Comparison of ENCODE assay signal across 9 mouse cellular contexts in genomic region chr14:80247575-80247974, GRCm38 (mm10).
DNase-seq lines count a peak whose midpoint lies in the region; ATAC-seq and TF ChIP-seq lines count a peak whose summit lies in the region.
"Had no signal": no experiment of that assay in that cellular context is flagged by ENCODE, and none has a peak within 500 bp of the region (broad histone marks: within the 10 kb centered on the region; RNA-seq: fewer than 3 reads in every experiment).

No protein-coding gene starts in this region.

- no peaks in the 10 kb centered on the region for H3K9me3 ChIP-seq in heart, embryonic 10.5 days
- H3K9me3 ChIP-seq in intestine, embryonic 15.5 days, result no peaks in the 10 kb centered on the region

- peak; percentile 78 for ATAC-seq in cerebellum, adult (ENCODE audit: insufficient number of reproducible peaks, low FRiP score, low TSS enrichment)
- ATAC-seq in intestine, embryonic 15.5 days, result no peak

- H3K36me3 ChIP-seq in heart, embryonic 10.5 days, result no peaks in the 10 kb centered on the region
- no peaks in the 10 kb centered on the region for H3K36me3 ChIP-seq in intestine, embryonic 15.5 days

- H3K4me2 ChIP-seq in intestine, embryonic 15.5 days (replicated peaks), result no peak overlapping the region

- H3K4me1 ChIP-seq in heart, embryonic 10.5 days, result no peaks in the 10 kb centered on the region
- no peaks in the 10 kb centered on the region for H3K4me1 ChIP-seq in intestine, embryonic 15.5 days (replicated peaks)

- DNase-seq in heart, adult 8-10 months (ENCODE audit: low spot score), result peak; percentile 25
- DNase-seq in heart, embryonic 10.5 days (ENCODE audit: low spot score), result no peak
- peak; percentile 57 to 62 for DNase-seq in frontal cortex, postnatal 14 days (ENCODE audit: low spot score in 2 of 2)
- DNase-seq in left cerebral cortex, adult 2 months (ENCODE audit: extremely low spot score in 1 of 2, low spot score in 2 of 2), result peak; percentile 54 to 68
- DNase-seq in adrenal gland, postnatal 14 days, result no peak
- DNase-seq in neural tube, embryonic 10.5 days (ENCODE audit: extremely low spot score, low spot score), result no peak

- no peak overlapping the region for H3K27ac ChIP-seq in heart, embryonic 10.5 days
- H3K27ac ChIP-seq in left cerebral cortex, adult 2 months, result no peak overlapping the region
- no peak overlapping the region for H3K27ac ChIP-seq in intestine, embryonic 15.5 days
- H3K27ac ChIP-seq: liver, embryonic 14.5 days had no signal

- intact Hi-C loops in left cerebral cortex, adult 2 months (cut with DNase I), result no loop called here

- no peak overlapping the region for H3K4me3 ChIP-seq in heart, embryonic 10.5 days
- H3K4me3 ChIP-seq in left cerebral cortex, adult 2 months, result no peak overlapping the region
- no peak overlapping the region for H3K4me3 ChIP-seq in intestine, embryonic 15.5 days (replicated peaks)

- no peak for TF ChIP-seq CTCF in left cerebral cortex, adult 2 months (IDR thresholded peaks at IDR 0.05)

- H3K27me3 ChIP-seq in heart, embryonic 10.5 days (ENCODE audit: insufficient read depth, poor library complexity, severe bottlenecking), result no peaks in the 10 kb centered on the region
- no peaks in the 10 kb centered on the region for H3K27me3 ChIP-seq in intestine, embryonic 15.5 days (replicated peaks)

- no peak overlapping the region for H3K9ac ChIP-seq in intestine, embryonic 15.5 days
- H3K9ac ChIP-seq: liver, embryonic 14.5 days had no signal

- 89% methylated on average over 2 of the region's 2 CpGs for WGBS in heart, embryonic 10.5 days
- 95% methylated on average over 2 of the region's 2 CpGs for WGBS in intestine, embryonic 15.5 days

Comparison
In these comparisons a context has a peak if more than half of its experiments do, and no peak if none do; other contexts are left out.
1. DNase-seq: peak in heart, adult 8-10 months (single experiment), frontal cortex, postnatal 14 days (2 of 2) and left cerebral cortex, adult 2 months (2 of 2); none in heart, embryonic 10.5 days (single experiment), adrenal gland, postnatal 14 days (single experiment) and neural tube, embryonic 10.5 days (single experiment).